Mouse (Mus musculus): Measurements from ENCODE around the gene Atp8a2. TPM values are rescaled to one million over a fixed set of nuclear protein-coding genes. Genes with fewer than 3 reads are reported as not detected.

The Atp8a2 gene
- polyA plus RNA-seq, 1 experiment from 2014 or later: 47.2 TPM

DNA sequence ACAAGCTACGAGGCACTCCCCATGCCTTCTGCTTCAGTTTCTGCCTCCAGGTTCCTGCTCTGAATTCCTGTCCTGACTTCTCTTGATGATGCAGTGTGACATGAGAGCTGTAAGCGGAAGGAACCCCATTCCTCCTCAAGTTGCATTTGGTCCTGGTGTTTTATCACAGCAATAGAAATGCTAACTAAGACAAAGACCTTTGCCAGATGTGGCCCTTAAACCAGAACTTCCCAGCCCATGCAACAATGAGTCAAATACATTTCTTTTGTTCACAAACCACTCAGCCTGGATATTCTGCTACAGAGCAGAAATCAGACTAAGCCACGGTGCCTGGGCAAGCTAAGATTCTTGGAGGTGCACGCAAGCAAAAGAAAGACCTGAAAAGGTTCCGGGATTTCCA, 268.2 kb downstream of the Atp8a2 start:
- no peaks in the 10 kb centered on the region for H3K27me3 ChIP-seq (replicated peaks; ENCODE audit: control insufficient read depth, insufficient read depth, low read length)
- H3K4me3 ChIP-seq (replicated peaks; ENCODE audit: low read length): no peak overlapping the region
- H3K9ac ChIP-seq (replicated peaks; ENCODE audit: low read depth, low read length): no peak overlapping the region
- no peak overlapping the region for H3K27ac ChIP-seq (ENCODE audit: low read length)
- no peaks in the 10 kb centered on the region for H3K4me1 ChIP-seq (replicated peaks; ENCODE audit: control insufficient read depth, insufficient read depth, low read length)
- ATAC-seq: no peak
- WGBS: 86% methylated on average over 5 of the region's 5 CpGs
- no peaks in the 10 kb centered on the region for H3K9me3 ChIP-seq (ENCODE audit: control insufficient read depth, low read length)
- no peaks in the 10 kb centered on the region for H3K36me3 ChIP-seq (ENCODE audit: control insufficient read depth, insufficient read depth)
- no peak overlapping the region for H3K4me2 ChIP-seq (ENCODE audit: low read length)

GRCm38 (mm10) chr14:59927804-59928203, 269.2 kb downstream of the Atp8a2 start:
- no peak for ATAC-seq
- no peak overlapping the region for H3K9ac ChIP-seq (replicated peaks; ENCODE audit: low read depth, low read length)
- no peaks in the 10 kb centered on the region for H3K36me3 ChIP-seq (ENCODE audit: control insufficient read depth, insufficient read depth)
- H3K9me3 ChIP-seq (ENCODE audit: control insufficient read depth, low read length): no peaks in the 10 kb centered on the region
- no peak overlapping the region for H3K4me2 ChIP-seq (ENCODE audit: low read length)
- 68% methylated on average over 5 of the region's 5 CpGs for WGBS
- no peaks in the 10 kb centered on the region for H3K4me1 ChIP-seq (replicated peaks; ENCODE audit: control insufficient read depth, insufficient read depth, low read length)
- no peak overlapping the region for H3K27ac ChIP-seq (ENCODE audit: low read length)
- H3K4me3 ChIP-seq (replicated peaks; ENCODE audit: low read length): no peak overlapping the region
- no peaks in the 10 kb centered on the region for H3K27me3 ChIP-seq (replicated peaks; ENCODE audit: control insufficient read depth, insufficient read depth, low read length)

DNA sequence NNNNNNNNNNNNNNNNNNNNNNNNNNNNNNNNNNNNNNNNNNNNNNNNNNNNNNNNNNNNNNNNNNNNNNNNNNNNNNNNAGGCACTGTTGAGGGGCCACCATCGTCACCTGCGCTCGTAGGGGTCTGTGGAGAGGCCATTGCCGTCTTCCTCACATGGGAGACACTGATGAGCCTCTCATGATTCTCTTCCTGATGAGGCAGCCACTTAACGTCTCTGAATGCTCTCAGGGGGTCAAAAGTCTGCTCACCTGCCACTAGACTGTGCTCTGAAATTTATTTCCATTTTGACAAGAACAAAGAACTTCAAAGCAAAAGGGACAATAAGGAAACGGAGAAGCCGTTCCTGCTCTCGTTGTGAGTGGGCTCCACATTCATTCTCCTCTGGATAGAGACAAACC, 277.1 kb downstream of the Atp8a2 start:
- no peak for ATAC-seq
- peaks cover 10% of the 10 kb centered on the region for H3K4me1 ChIP-seq (replicated peaks; ENCODE audit: control insufficient read depth, insufficient read depth, low read length)
- H3K27ac ChIP-seq (ENCODE audit: low read length): no peak overlapping the region
- 79% methylated on average over 8 of the region's 8 CpGs for WGBS
- no peaks in the 10 kb centered on the region for H3K27me3 ChIP-seq (replicated peaks; ENCODE audit: control insufficient read depth, insufficient read depth, low read length)
- H3K36me3 ChIP-seq (ENCODE audit: control insufficient read depth, insufficient read depth): no peaks in the 10 kb centered on the region
- H3K4me2 ChIP-seq (ENCODE audit: low read length): no peak overlapping the region
- H3K4me3 ChIP-seq (replicated peaks; ENCODE audit: low read length): no peak overlapping the region
- no peaks in the 10 kb centered on the region for H3K9me3 ChIP-seq (ENCODE audit: control insufficient read depth, low read length)
- H3K9ac ChIP-seq (replicated peaks; ENCODE audit: low read depth, low read length): no peak overlapping the region

DNA sequence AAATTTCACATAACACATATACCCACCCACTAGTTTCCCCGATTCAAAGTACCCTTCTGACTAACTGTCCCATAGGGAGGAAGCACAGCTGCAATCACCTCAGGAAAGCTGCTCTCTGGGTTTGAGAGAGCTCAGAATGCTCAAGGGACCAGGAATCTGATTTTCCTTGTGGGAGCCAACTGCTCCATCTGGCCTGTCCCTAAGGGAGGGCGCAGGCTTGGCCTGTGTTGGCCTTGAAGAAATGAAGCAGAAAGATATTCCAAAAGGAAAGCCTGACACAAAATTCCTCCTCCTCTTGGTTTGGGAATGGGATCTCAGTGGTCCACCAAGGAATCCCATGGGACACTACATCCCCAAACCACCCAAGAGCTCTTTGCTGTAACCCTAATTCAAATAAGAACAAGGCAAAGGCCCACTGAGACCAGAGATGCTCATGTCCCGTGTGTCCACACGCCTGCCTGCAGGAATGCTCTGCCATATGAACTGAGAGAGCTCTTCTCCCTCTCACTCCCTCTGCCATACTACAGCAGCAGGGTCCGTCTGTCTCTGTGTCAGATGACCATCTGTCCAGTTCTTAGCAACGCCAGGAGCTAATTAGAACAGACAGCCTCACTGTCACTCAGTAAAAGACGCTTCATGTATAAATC, 293.4 kb downstream of the Atp8a2 start:
- Histone ChIP-seq H3K9ac (replicated peaks; ENCODE audit: low read depth, low read length) (no peak overlapping the region), H3K36me3 (ENCODE audit: control insufficient read depth, insufficient read depth) (no peaks in the 10 kb centered on the region), H3K9me3 (ENCODE audit: control insufficient read depth, low read length) (no peaks in the 10 kb centered on the region), H3K4me3 (replicated peaks; ENCODE audit: low read length) (no peak overlapping the region), H3K4me1 (replicated peaks; ENCODE audit: control insufficient read depth, insufficient read depth, low read length) (no peaks in the 10 kb centered on the region), H3K27me3 (replicated peaks; ENCODE audit: control insufficient read depth, insufficient read depth, low read length) (no peaks in the 10 kb centered on the region), H3K27ac (ENCODE audit: low read length) (peak overlapping the region; percentile 1; the same call in 1 of the 2 replicates), H3K4me2 (ENCODE audit: low read length) (no peak overlapping the region)
- WGBS: 64% methylated on average over 7 of the region's 7 CpGs
- peak; percentile 67 for ATAC-seq

DNA sequence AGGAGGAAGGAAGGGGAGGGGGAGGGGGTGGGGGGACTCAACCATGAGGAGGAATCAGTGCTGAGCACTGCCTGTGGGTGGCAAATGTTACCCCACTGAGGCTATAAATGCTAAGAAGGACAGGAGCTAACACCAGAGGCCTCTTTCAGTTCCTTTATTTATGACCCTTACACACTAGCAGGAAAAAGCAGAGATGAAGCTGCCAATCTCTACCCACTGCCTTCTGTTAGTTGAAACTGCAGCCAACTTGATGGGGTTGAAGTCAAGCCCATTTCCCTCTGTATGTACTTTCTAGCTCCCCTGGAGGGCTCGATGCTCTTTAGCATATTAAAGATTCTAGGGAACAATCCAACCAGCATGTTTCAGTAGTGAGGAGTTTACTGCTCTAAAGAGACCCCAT, 303.0 kb downstream of the Atp8a2 start:
- no peak overlapping the region for H3K4me2 ChIP-seq (ENCODE audit: low read length)
- H3K4me1 ChIP-seq (replicated peaks; ENCODE audit: control insufficient read depth, insufficient read depth, low read length): peaks cover 7% of the 10 kb centered on the region
- H3K9me3 ChIP-seq (ENCODE audit: control insufficient read depth, low read length): no peaks in the 10 kb centered on the region
- H3K27me3 ChIP-seq (replicated peaks; ENCODE audit: control insufficient read depth, insufficient read depth, low read length): no peaks in the 10 kb centered on the region
- no peak overlapping the region for H3K9ac ChIP-seq (replicated peaks; ENCODE audit: low read depth, low read length)
- no peak overlapping the region for H3K27ac ChIP-seq (ENCODE audit: low read length)
- no peaks in the 10 kb centered on the region for H3K36me3 ChIP-seq (ENCODE audit: control insufficient read depth, insufficient read depth)
- peak; percentile 52; the same call in 1 of the 2 replicates for ATAC-seq
- 31% methylated on average over 1 of the region's 1 CpGs for WGBS
- H3K4me3 ChIP-seq (replicated peaks; ENCODE audit: low read length): no peak overlapping the region

- Histone ChIP-seq H3K27ac (ENCODE audit: low read length) (no peak overlapping the region), H3K36me3 (ENCODE audit: control insufficient read depth, insufficient read depth) (no peaks in the 10 kb centered on the region), H3K4me3 (replicated peaks; ENCODE audit: low read length) (no peak overlapping the region), H3K4me2 (ENCODE audit: low read length) (no peak overlapping the region), H3K4me1 (replicated peaks; ENCODE audit: control insufficient read depth, insufficient read depth, low read length) (peaks cover 21% of the 10 kb centered on the region), H3K27me3 (replicated peaks; ENCODE audit: control insufficient read depth, insufficient read depth, low read length) (no peaks in the 10 kb centered on the region), H3K9ac (replicated peaks; ENCODE audit: low read depth, low read length) (no peak overlapping the region), H3K9me3 (ENCODE audit: control insufficient read depth, low read length) (no peaks in the 10 kb centered on the region)
- no peak for ATAC-seq
- WGBS: 90% methylated on average over 8 of the region's 8 CpGs
Observed at GRCm38 (mm10) chr14:59892084-59892483, 304.9 kb downstream of the Atp8a2 start.

DNA sequence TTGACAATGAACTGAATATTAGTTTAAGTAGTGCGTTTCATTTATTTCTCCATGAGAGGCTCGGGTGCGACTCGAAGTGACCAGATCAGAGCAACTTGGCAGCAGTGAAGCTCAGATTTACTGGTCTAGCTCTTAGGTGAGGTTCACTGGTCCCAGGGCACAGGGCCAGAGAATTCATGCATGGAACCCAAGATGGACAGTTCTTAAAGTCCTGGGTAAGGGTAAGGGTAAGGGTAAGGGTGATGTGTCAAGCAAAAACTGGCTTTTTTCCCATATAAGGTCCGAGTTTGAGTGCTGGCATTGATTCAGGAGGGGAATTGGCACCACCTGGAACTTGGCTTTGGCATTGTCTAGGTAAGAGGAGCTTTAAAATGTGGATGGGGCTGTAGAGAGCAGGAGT, 305.5 kb downstream of the Atp8a2 start:
- ATAC-seq: no peak
- H3K27me3 ChIP-seq (replicated peaks; ENCODE audit: control insufficient read depth, insufficient read depth, low read length): no peaks in the 10 kb centered on the region
- H3K4me2 ChIP-seq (ENCODE audit: low read length): no peak overlapping the region
- H3K4me1 ChIP-seq (replicated peaks; ENCODE audit: control insufficient read depth, insufficient read depth, low read length): peaks cover 27% of the 10 kb centered on the region
- no peak overlapping the region for H3K27ac ChIP-seq (ENCODE audit: low read length)
- H3K9me3 ChIP-seq (ENCODE audit: control insufficient read depth, low read length): no peaks in the 10 kb centered on the region
- H3K36me3 ChIP-seq (ENCODE audit: control insufficient read depth, insufficient read depth): no peaks in the 10 kb centered on the region
- no peak overlapping the region for H3K4me3 ChIP-seq (replicated peaks; ENCODE audit: low read length)
- WGBS: 85% methylated on average over 5 of the region's 5 CpGs
- no peak overlapping the region for H3K9ac ChIP-seq (replicated peaks; ENCODE audit: low read depth, low read length)

DNA sequence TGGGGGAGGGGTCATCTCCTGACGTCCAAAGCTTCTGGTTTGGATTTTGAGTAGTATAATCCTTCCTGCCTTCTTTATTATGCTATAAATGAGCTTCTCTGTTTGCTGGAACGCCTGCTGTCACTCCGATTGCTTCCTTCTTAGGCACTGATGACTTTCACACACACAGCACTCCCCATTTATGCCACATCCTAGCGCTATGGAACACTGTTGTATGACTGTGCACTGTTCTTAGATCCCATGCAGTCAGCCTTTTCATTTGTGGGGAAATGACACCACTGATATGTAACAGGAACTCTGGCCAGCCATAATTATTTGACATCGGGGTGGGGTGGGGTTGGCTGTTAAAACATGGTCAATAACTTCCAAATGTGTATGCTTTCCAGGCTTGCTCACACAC, 306.2 kb downstream of the Atp8a2 start:
- Histone ChIP-seq H3K9ac (replicated peaks; ENCODE audit: low read depth, low read length) (no peak overlapping the region), H3K9me3 (ENCODE audit: control insufficient read depth, low read length) (no peaks in the 10 kb centered on the region), H3K4me3 (replicated peaks; ENCODE audit: low read length) (no peak overlapping the region), H3K4me2 (ENCODE audit: low read length) (no peak overlapping the region), H3K4me1 (replicated peaks; ENCODE audit: control insufficient read depth, insufficient read depth, low read length) (peaks cover 27% of the 10 kb centered on the region), H3K36me3 (ENCODE audit: control insufficient read depth, insufficient read depth) (no peaks in the 10 kb centered on the region), H3K27me3 (replicated peaks; ENCODE audit: control insufficient read depth, insufficient read depth, low read length) (no peaks in the 10 kb centered on the region), H3K27ac (ENCODE audit: low read length) (no peak overlapping the region)
- 52% methylated on average over 5 of the region's 5 CpGs for WGBS
- no peak for ATAC-seq

DNA sequence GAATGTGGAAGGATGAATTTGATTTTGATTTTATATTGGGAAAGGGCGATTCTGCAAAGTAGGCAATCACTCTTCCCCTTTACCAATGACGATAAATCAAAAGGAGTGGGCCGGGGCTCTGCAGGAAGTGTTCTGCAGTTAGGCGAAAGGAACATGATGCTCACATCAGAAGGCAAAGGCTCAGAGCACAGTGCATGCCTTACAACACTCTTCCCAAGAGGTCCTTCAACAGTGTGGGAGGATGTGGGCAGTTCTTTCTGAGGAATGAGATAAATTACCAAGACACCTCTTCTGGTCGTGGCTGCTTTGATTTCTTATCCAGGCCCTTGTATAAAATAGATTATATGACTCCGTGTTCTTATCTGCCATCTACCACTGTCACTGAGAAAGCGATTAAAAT, 306.9 kb downstream of the Atp8a2 start:
- H3K4me1 ChIP-seq (replicated peaks; ENCODE audit: control insufficient read depth, insufficient read depth, low read length): peaks cover 27% of the 10 kb centered on the region
- no peak overlapping the region for H3K4me2 ChIP-seq (ENCODE audit: low read length)
- H3K27me3 ChIP-seq (replicated peaks; ENCODE audit: control insufficient read depth, insufficient read depth, low read length): no peaks in the 10 kb centered on the region
- no peaks in the 10 kb centered on the region for H3K9me3 ChIP-seq (ENCODE audit: control insufficient read depth, low read length)
- no peak overlapping the region for H3K27ac ChIP-seq (ENCODE audit: low read length)
- no peaks in the 10 kb centered on the region for H3K36me3 ChIP-seq (ENCODE audit: control insufficient read depth, insufficient read depth)
- no peak overlapping the region for H3K9ac ChIP-seq (replicated peaks; ENCODE audit: low read depth, low read length)
- no peak overlapping the region for H3K4me3 ChIP-seq (replicated peaks; ENCODE audit: low read length)
- ATAC-seq: no peak
- 84% methylated on average over 7 of the region's 7 CpGs for WGBS

DNA sequence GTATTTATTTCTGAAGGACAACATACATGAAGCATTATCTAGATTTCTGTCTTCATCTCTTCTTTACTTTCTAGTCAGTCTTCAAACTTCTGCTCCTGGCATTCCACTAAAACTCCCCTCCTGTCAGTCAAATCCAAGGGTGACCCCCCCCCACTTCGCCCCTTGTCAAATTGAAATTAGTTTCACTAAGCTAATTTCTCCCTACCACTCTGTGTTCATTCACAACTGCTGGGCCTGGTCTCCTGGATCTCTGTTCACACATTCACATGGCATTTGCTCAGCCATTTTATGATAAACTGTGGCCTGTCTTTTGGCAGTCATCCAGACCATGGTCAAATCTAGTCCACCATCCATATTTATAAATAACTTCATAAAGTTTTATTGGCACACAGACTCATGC, 308.5 kb downstream of the Atp8a2 start:
- Histone ChIP-seq H3K4me3 (replicated peaks; ENCODE audit: low read length) (no peak overlapping the region), H3K36me3 (ENCODE audit: control insufficient read depth, insufficient read depth) (no peaks in the 10 kb centered on the region), H3K4me2 (ENCODE audit: low read length) (no peak overlapping the region), H3K27me3 (replicated peaks; ENCODE audit: control insufficient read depth, insufficient read depth, low read length) (no peaks in the 10 kb centered on the region), H3K4me1 (replicated peaks; ENCODE audit: control insufficient read depth, insufficient read depth, low read length) (peaks cover 25% of the 10 kb centered on the region), H3K9me3 (ENCODE audit: control insufficient read depth, low read length) (no peaks in the 10 kb centered on the region), H3K9ac (replicated peaks; ENCODE audit: low read depth, low read length) (no peak overlapping the region), H3K27ac (ENCODE audit: low read length) (no peak overlapping the region)
- no peak for ATAC-seq
- 59% methylated on average over 1 of the region's 1 CpGs for WGBS

Measured in forebrain, embryonic 16.5 days (tissue).